Mouse (Mus musculus) hindbrain, embryonic 12.5 days (tissue): ENCODE data around the gene Olfr943. TPM values are rescaled to one million over a fixed set of nuclear protein-coding genes. Genes with fewer than 3 reads are reported as not detected.

ENCODE experiments used
- ATAC-seq: fragments of 200-750 bp; cut with Nextera tagmentation; 2 replicates; pipeline ENCODE4 v1.8.0; 2017; ENCODE audit warnings: moderate TSS enrichment; ENCODE audit not compliant: low FRiP score
- H3K27ac ChIP-seq: fragments of 300-500 bp; sonication (generic); 2 replicates; pipeline ENCODE4 v1.5.1; 2016; ENCODE audit warnings: mild to moderate bottlenecking
- H3K27me3 ChIP-seq: fragments of 300-500 bp; sonication (generic); 2 replicates; pipeline ENCODE4 v1.6.1; 2016; ENCODE audit warnings: mild to moderate bottlenecking
- H3K36me3 ChIP-seq: fragments of 300-500 bp; sonication (generic); 2 replicates; pipeline ENCODE4 v1.6.1; 2016; ENCODE audit warnings: mild to moderate bottlenecking
- H3K4me1 ChIP-seq: fragments of 300-500 bp; sonication (generic); 2 replicates; pipeline ENCODE4 v1.6.1; 2016
- H3K4me2 ChIP-seq: fragments of 300-500 bp; sonication (generic); replicated peaks from 2 replicates; pipeline ENCODE4 v1.6.1; 2016; ENCODE audit warnings: mild to moderate bottlenecking
- H3K4me3 ChIP-seq: fragments of 300-500 bp; sonication (generic); 2 replicates; pipeline ENCODE4 v1.5.1; 2016; ENCODE audit warnings: mild to moderate bottlenecking
- H3K9ac ChIP-seq: fragments of 300-500 bp; sonication (generic); 2 replicates; pipeline ENCODE4 v1.6.1; 2016; ENCODE audit warnings: mild to moderate bottlenecking, moderate library complexity
- H3K9me3 ChIP-seq: fragments of 300-500 bp; sonication (generic); replicated peaks from 2 replicates; pipeline ENCODE4 v1.6.1; 2016; ENCODE audit warnings: mild to moderate bottlenecking
- WGBS: fragments of 180-500 bp; shearing (Covaris S2); methylation state at CpG from one replicate; pipeline ENCODE4 v1.1.7; 2016; 5-methylcytosine and 5-hydroxymethylcytosine counted together
- polyA plus RNA-seq: library from polyadenylated mRNA; unstranded; fragments of >200 nt; fragmentation: Nextera tagmentation; extraction: Ambion mirVana; gene quantifications from 2 replicates; pipeline ENCODE4 v1.2.1, GENCODE M21; 2016

Gene Olfr943
- polyA plus RNA-seq, result not detected in 2 replicates

DNA sequence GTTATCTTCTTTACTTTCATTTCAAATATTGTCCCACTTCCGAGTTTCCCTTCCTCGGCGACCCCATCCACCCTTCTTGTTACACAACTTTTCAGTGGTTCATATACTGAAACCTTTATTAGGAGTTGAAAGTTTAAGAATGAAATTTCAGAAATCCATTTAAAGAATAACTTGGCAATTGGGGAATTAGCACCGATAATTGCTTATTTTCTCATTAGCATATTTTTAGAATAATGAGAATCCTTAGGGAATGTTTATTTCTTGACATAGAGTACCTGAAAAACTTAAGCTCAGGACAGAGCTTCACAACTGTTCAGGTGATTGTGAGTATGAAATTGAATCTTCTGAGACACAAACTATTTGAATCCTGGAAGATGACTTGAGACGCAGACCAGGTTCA, at the start of gene Olfr943:
Olfr943 (plus strand) TSS at position 301 of the 400 bp plus-strand sequence.
- no peaks in the 10 kb centered on the region for H3K36me3 ChIP-seq
- H3K27me3 ChIP-seq, result no peaks in the 10 kb centered on the region
- peaks cover 6% of the 10 kb centered on the region; the same call in 1 of the 2 replicates for H3K9me3 ChIP-seq
- H3K9ac ChIP-seq, result no peak within 1 kb of the TSS
- no peak for ATAC-seq
- no peaks in the 10 kb centered on the region for H3K4me1 ChIP-seq
- 93% methylated on average over 5 of the region's 5 CpGs for WGBS
- H3K27ac ChIP-seq, result no peak within 1 kb of the TSS
- H3K4me2 ChIP-seq, result no peak within 1 kb of the TSS
- H3K4me3 ChIP-seq, result no peak within 1 kb of the TSS

DNA sequence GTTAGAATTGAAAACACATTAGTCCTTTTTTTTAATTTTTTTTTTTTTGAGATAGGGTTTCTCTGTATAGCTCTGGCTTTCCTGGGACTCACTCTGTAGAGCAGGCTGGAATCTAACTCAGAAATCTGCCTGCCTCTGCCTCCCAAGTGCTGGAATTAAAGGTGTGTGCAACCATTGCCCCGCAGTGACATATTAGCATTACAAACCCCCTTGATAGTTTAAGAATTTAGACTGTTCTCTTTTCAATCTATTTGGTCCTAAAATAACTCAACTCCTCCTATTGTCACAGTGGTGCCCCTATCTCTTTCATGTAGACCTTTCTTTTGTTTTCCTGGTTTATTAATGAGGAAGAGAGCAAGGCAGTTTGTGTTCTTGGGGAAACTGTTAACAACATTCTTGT, 38.8 kb upstream of the Olfr943 start:
- Histone ChIP-seq H3K4me1 (no peaks in the 10 kb centered on the region), H3K4me2 (no peak overlapping the region), H3K4me3 (no peak overlapping the region), H3K36me3 (no peaks in the 10 kb centered on the region), H3K9ac (no peak overlapping the region), H3K9me3 (no peaks in the 10 kb centered on the region), H3K27ac (no peak overlapping the region), H3K27me3 (no peaks in the 10 kb centered on the region)
- ATAC-seq, result no peak
- 88% methylated on average over 1 of the region's 1 CpGs for WGBS

DNA sequence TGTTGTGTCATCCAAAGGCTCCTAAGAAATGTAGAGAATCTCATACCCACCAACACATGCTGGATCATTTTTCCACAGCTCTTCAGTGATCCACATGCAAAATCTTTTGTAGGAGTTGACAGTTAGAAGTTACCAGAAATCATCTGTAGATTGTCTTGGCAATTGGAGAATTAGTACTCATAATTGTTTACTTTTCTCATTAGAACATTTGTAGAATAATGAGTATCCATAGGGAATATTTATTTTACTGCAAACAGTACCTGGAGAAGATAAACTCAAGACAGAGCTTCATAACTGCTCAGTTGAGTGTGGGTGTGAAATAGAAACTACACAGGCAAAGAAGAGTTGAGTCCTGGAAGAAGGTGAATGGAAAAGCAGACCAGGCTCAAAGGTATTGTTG, 38.3 kb upstream of the Olfr943 start, which contains the start of gene Olfr27:
Olfr27 (plus strand) TSS at position 301 of the 400 bp plus-strand sequence.
- no peak for ATAC-seq
- H3K4me1 ChIP-seq, result no peaks in the 10 kb centered on the region
- H3K9ac ChIP-seq, result no peak within 1 kb of the TSS
- H3K36me3 ChIP-seq, result no peaks in the 10 kb centered on the region
- H3K27ac ChIP-seq, result no peak within 1 kb of the TSS
- no peak within 1 kb of the TSS for H3K4me2 ChIP-seq
- no peaks in the 10 kb centered on the region for H3K27me3 ChIP-seq
- H3K4me3 ChIP-seq, result no peak within 1 kb of the TSS
- no peaks in the 10 kb centered on the region for H3K9me3 ChIP-seq

DNA sequence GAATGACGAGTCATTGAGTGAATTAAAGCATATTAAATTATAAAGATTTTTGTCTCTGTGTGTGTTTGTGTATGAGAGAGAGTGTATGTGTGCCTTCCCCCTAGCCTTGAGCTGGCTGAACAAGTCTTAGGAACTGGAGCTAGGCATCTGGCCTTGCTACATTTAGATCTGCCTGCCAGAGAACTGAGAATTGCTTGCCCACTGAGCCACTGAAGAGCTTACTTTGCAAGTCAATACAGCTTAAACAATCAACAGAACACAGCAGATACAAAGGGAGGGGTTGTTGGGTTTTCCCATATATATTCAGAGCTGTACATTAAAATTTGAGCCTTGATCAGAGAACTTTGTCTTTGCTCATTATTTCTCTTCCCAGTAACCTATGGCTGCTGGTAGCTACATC, 13.7 kb upstream of the Olfr943 start:
- no peaks in the 10 kb centered on the region for H3K4me1 ChIP-seq
- no peak overlapping the region for H3K9ac ChIP-seq
- no peak overlapping the region for H3K4me3 ChIP-seq
- no peak for ATAC-seq
- no peak overlapping the region for H3K4me2 ChIP-seq
- H3K27ac ChIP-seq, result no peak overlapping the region
- no peaks in the 10 kb centered on the region for H3K27me3 ChIP-seq
- no peaks in the 10 kb centered on the region for H3K9me3 ChIP-seq
- WGBS, result 74% methylated on average over 1 of the region's 1 CpGs
- no peaks in the 10 kb centered on the region for H3K36me3 ChIP-seq

DNA sequence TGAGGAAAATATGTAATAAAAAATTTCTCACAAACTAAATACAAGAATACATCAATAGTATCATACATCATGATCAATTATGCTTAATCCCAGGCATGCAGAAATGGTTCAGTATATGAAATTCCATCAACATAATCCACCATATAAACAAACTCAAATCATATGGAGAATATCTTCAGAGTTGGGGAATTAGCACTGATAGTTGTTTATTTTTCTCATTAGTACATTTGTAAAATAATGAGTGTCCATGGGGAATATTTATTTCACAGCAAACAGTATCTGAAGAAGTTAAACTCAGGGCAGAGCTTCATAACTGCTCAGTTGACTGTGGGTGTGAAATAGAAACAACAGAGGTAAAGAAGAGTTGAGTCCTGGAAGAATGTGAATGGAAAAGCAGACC, 35.5 kb downstream of the Olfr943 start, which contains the start of gene Olfr944:
Olfr944 (plus strand) TSS at position 301 of the 400 bp plus-strand sequence.
- Histone ChIP-seq H3K36me3 (no peaks in the 10 kb centered on the region), H3K27me3 (no peaks in the 10 kb centered on the region), H3K27ac (no peak within 1 kb of the TSS), H3K4me3 (no peak within 1 kb of the TSS), H3K9me3 (no peaks in the 10 kb centered on the region), H3K4me1 (no peaks in the 10 kb centered on the region), H3K4me2 (no peak within 1 kb of the TSS), H3K9ac (no peak within 1 kb of the TSS)
- no peak for ATAC-seq

Other genes starting within 250 kb of the Olfr943 start
- gene Olfr930, start 236.5 kb upstream of the Olfr943 start, polyA plus RNA-seq, result not detected in 2 replicates
- not detected in 2 replicates for gene Olfr933, start 194.0 kb upstream of the Olfr943 start, polyA plus RNA-seq
- not detected in 2 replicates for gene Olfr934, start 178.0 kb upstream of the Olfr943 start, polyA plus RNA-seq
- not detected in 2 replicates for gene Olfr935, start 166.6 kb upstream of the Olfr943 start, polyA plus RNA-seq
- gene Olfr146, start 142.9 kb upstream of the Olfr943 start, polyA plus RNA-seq, result not detected in 2 replicates
- gene Olfr937, start 101.4 kb upstream of the Olfr943 start, polyA plus RNA-seq, result not detected in 2 replicates
- gene Olfr938, start 87.4 kb upstream of the Olfr943 start, polyA plus RNA-seq, result not detected in 2 replicates
- not detected in 2 replicates for gene Olfr27, start 38.2 kb upstream of the Olfr943 start, polyA plus RNA-seq
- not detected in 2 replicates for gene Olfr944, start 35.6 kb downstream of the Olfr943 start, polyA plus RNA-seq
- not detected in 2 replicates for gene Olfr1537, start 83.7 kb downstream of the Olfr943 start, polyA plus RNA-seq
- gene Olfr945, start 110.5 kb downstream of the Olfr943 start, polyA plus RNA-seq, result not detected in 2 replicates
- not detected in 2 replicates for gene Olfr948, start 159.7 kb downstream of the Olfr943 start, polyA plus RNA-seq
- gene Olfr951, start 221.1 kb downstream of the Olfr943 start, polyA plus RNA-seq, result not detected in 2 replicates